Mouse (Mus musculus) neural tube, embryonic 11.5 days (tissue): ENCODE data around the gene Abca9. TPM values are rescaled to one million over a fixed set of nuclear protein-coding genes. Genes with fewer than 3 reads are reported as not detected.

ENCODE experiments used
- polyA plus RNA-seq: library from polyadenylated mRNA; unstranded; fragments of >200 nt; fragmentation: Nextera tagmentation; extraction: Ambion mirVana; gene quantifications from 2 replicates; pipeline ENCODE4 v1.2.1, GENCODE M21; 2014

The Abca9 gene
- polyA plus RNA-seq, 1 experiment from 2014 or later, result 5.0 TPM

Other genes with a start within 250 kb of the Abca9 start
- gene Abca8b, start 172.4 kb downstream of the Abca9 start, polyA plus RNA-seq, result 0.32 and 0.73 TPM in 2 replicates
- 0.27 TPM in 1 of 2 replicates, not detected in the other for gene Abca8a, start 72.2 kb downstream of the Abca9 start, polyA plus RNA-seq
- 0.07 and 0.16 TPM in 2 replicates for gene Abca6, start 83.6 kb upstream of the Abca9 start, polyA plus RNA-seq
- 4.4 and 5.8 TPM in 2 replicates for gene Abca5, start 169.5 kb upstream of the Abca9 start, polyA plus RNA-seq
- gene Map2k6, start 230.9 kb upstream of the Abca9 start, polyA plus RNA-seq, result 32.1 and 33.7 TPM in 2 replicates